Mouse (Mus musculus) MEL (cell line): ENCODE results near the gene Mpv17l2.
A peak's percentile ranks its signal among the peaks of the same experiment; 100 is the strongest.

Source experiments
- BHLHE40 ChIP-seq: IDR thresholded peaks from 2 replicates; pipeline ENCODE4 v1.6.1; 2012; ENCODE audit warnings: low read depth, mild to moderate bottlenecking, inconsistent platforms, low read length, improper control_type of control experiment, borderline replicate concordance
- CTCF ChIP-seq, 3 experiments: IDR thresholded peaks in 2 of 3; conservative IDR thresholded peaks in 1 of 3; 2 replicates each; pipeline ENCODE4 v1.5.1; 2011 to 2012; ENCODE audit warnings: low read length in 3 of 3, low read depth in 2 of 3, mild to moderate bottlenecking in 2 of 3, improper control_type of control experiment in 1 of 3, inconsistent platforms in 1 of 3, mixed read lengths in 1 of 3, moderate library complexity in 1 of 3; ENCODE audit not compliant: control insufficient read depth in 1 of 3, insufficient read depth in 1 of 3, poor library complexity in 1 of 3, severe bottlenecking in 1 of 3
- NRF1 ChIP-seq: IDR thresholded peaks from 2 replicates; pipeline ENCODE4 v1.6.1; 2014; ENCODE audit warnings: low read depth, mild to moderate bottlenecking, inconsistent platforms, low read length, improper control_type of control experiment, moderate library complexity; ENCODE audit not compliant: poor library complexity, insufficient read depth, severe bottlenecking
- ZMIZ1 ChIP-seq: IDR thresholded peaks from 2 replicates; pipeline ENCODE4 v1.6.1; 2012; ENCODE audit warnings: low read depth, mild to moderate bottlenecking, inconsistent platforms, low read length, improper control_type of control experiment, moderate library complexity

DNA sequence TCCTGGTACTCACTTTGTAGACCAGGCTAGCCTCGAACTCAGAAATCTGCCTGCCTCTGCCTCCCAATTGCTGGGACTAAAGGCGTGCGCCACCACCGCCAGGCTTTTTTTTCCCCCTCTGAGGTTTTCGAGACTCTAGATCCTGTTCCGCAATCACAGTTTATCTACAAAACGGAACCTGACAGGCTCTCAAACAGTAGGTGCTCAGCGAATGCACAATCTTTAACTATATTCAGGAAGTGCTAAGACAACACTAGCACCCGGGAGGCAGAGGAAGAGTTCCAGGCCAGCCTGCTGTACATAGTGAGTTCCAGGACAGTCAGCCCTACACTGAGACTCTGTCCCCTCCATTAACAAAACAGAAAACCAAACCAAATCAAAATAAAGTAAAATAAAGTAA, 4.6 kb upstream of the Mpv17l2 start:
- no peak for TF ChIP-seq CTCF (IDR thresholded peaks at IDR 0.05 in 2 of 3, conservative IDR thresholded peaks at IDR 0.05 in 1 of 3; ENCODE audit: control insufficient read depth in 1 of 3, insufficient read depth in 1 of 3, low read depth in 2 of 3, low read length in 3 of 3, poor library complexity in 1 of 3, severe bottlenecking in 1 of 3)
- TF ChIP-seq ZMIZ1: no peak
- TF ChIP-seq BHLHE40: peak; percentile 30; the same call in 1 of the 2 replicates
- no peak for TF ChIP-seq NRF1
